Mouse (Mus musculus) right cerebral cortex, postnatal 25 days (tissue): ENCODE results near the gene Mnx1.
"Not testable (repeated sequence)": the region's sequence is repeated elsewhere in the genome, so short reads cannot be mapped to it uniquely, and the experiment has no call there.

ENCODE experiments used
- DNase-seq: peaks from one replicate; pipeline ENCODE4 v3.0.0; 2022

Mnx1 gene

DNA sequence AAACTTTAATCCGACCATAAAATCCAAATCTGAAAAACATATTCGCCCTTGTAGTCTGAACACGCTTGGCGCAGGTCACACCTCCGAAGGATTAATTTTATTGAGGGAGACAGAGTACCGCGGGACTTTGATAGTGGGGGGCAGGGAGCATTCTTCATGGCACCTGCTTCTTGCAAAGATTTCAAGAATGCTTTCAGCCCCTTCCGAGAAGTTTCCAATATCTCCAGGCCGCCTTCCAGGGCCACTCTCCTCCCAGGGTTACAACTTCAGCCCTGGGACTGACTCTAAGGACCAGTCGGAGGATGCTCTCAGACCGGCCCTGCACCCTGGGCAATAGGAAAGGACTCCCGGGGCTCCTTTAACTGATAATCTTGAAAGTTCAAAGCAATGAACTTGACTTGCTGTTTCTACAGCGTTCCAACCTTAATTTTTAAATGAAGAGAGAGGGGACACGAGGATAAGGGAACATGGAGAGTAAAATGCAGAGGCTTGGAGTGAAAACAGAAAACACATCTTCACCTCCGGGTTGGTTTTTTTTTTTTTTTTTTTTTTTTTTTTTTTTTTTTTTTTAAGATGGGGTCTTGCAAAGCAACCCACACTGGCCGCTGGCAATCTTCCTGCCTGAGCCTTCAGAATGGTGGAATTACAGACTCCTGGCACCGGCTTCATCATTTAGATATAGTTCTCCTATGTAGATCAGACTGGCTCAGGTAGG is 9.8 kb downstream of the Mnx1 start:
- no peak for DNase-seq

DNA sequence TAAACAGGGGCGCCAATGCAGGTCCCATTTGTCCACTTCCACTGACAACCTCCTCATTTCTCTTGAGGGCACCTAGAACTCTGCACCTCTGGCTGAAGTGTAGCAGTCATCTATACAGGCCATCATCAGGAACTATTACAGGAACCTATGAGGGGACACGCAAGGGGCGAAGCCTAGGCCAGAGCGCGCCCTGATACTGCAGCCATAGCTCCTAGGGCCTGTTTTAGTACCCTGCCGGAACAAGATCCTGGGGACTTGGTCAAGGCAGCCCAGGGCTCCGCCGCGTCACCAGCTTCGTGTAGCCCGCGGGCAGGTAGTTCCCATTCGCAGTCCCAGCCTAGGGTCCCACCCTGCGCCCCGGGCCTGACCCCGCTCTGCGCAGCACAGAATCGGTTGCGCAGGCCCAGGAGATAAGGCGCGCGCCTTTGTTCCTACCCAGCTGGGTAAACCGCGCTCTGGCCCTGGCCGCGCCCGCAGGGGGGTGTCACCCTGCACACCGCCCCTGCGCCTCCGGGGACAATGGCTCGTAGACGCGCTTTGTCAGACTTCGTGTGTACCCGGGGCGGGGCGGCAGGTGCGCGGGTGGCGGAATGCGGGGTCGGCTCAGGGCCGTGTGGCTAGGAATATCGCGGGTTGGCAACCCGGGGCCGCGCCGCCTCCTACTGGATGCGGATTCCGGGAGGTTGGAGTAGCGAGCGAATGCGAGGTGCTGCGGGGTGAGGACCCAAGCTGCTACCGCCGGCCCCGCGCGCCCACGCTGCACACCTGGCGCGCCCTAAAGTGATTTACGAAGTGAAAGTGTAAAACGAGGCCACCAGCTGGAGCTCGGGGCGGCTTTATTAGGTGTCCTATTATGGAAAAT is 10.6 kb downstream of the Mnx1 start:
- no peak for DNase-seq

DNA sequence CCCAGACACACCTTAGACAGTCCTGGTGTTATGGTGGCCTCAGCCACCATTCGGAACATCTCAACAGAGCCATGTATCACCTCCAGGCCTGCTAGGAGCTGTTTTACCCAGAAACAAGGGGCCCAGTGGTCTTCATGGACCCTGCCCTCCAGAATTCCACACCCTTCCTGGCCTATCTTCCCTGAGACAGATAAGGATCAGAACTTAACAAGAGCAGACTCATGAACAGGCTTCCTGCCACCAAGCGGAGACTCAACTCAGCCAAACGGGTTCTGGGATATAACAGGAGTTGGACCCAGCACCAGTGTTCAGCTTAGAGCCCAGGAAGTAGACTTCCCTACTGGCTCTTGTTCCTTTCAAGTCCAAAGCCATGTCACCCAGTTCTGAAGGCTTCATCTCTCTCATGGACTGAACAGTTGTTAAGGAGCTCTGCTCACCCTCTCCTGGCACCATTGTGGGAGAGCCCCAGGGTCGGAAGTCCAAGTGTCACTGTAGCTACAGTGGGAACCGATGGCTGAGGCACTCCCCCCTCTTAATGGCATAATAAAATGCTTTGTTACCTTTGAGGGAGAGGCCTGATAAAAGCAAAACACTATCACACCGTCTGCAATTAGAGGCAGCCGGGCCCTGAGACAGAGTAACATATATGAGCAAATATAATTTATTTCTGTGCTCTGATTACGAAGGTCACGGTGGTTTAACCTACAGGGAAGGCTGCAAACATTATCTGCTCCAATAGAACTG is 15.2 kb downstream of the Mnx1 start:
- no peak for DNase-seq

DNA sequence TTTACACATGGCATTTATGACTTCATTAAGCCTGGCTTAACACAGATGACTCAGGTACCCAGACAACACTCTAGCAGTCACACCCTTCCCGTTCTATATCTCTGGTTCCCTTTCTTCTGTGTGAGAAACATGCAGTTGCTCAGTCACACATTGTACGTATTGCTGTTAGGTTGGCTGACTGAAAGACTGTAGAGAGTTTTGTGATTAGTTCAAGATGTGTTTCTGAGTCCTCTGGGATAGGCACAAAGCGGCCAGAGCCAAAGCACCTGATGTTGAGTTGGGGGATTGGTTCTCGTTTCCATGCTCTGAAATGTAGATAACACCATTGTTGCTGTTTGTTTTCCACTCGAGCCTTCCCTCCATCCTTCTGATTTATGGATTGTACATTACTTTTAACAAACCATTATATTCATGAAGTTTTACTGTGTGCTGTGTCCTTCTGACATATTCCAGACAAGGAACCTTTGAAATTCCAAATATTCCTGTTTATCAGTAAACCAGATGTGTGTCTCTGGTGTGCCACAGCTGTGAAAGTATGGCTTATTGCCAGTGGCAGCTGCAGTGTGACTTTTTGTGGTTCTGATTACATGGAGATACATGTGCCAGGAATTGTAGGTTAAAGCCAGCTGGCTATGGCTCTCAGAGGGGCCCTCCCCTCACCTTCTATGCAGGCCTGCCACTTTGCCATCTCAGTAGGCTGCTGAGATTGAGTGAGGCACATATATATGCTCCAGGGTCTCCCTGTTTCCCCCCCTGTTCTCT is 21.2 kb downstream of the Mnx1 start:
- no peak for DNase-seq

DNA sequence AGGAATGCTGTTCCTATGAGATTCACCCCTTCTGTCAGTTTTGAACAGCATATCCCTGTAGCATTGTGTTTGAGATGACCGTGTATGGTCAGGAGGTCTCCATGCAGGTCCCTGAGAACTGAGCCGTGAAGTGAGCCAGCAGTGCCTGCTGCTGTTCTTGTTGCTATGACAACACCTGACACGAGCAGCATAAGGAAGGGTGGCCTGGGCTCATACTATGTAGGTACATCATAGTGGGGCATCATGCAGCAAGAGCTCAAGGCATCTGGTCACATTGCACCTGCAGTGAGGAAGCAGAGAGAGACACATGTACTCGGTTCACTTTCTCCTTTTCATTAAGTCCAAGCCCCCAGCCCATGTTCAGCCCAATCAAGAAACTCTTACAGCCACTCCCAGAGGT is 25.9 kb downstream of the Mnx1 start:
- DNase-seq = no peak

DNA sequence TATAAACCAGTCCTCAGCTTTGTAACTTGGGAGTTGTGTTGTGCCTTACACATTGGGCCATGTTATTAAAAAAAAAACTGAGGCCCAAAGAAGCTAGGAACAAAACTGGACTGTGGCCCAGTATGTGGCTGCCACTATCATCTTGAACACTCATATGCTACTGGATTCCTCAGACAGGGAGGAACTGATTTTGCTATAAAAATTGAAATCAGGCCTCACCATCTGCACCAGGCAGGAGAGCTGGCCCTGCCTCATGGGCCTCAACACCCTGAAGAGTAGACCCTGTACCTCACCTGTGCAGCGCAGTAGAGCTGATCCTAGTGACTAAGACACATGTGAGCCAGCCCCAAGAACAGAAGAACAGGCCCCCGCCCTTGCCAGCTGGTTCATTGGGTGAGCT is 33.0 kb downstream of the Mnx1 start:
- no peak for DNase-seq

DNA sequence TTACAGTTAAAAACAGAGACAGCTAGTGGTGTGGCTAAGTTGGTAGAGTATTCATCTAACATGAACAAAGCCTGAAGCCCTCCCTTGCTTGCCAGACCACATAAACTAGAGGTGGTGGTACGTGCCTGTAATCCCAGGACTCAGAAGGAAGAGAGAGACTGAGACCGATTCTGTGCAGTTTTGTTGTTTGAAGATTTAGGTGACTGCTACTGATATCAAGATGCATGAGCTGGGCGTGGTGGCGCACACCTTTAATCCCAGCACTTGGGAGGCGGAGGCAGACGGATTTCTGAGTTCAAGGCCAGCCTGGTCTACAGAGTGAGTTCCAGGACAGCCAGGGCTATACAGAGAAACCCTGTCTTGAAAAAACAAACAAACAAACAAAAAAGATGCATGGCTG is 41.5 kb downstream of the Mnx1 start:
- not testable (repeated sequence) for DNase-seq

DNA sequence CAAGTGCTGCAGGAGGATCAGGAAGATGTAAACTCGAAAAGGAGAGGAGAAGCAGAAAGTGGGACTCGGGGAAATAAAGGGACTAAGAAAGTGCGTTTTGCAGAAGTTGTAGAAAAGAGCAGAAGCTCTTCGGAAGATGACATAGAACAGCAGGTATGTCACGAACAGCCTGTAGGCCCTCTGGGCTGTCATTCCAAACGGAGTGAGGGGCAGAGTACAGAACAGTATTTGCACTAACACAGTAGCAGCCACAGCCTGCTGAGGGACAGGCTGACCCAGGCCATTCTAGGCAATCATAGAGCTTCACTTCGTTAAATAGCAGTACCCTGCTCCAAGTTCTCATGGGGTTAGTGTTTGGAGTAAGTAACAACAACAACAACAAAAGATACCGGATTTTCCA is 42.8 kb downstream of the Mnx1 start:
- no peak for DNase-seq

DNA sequence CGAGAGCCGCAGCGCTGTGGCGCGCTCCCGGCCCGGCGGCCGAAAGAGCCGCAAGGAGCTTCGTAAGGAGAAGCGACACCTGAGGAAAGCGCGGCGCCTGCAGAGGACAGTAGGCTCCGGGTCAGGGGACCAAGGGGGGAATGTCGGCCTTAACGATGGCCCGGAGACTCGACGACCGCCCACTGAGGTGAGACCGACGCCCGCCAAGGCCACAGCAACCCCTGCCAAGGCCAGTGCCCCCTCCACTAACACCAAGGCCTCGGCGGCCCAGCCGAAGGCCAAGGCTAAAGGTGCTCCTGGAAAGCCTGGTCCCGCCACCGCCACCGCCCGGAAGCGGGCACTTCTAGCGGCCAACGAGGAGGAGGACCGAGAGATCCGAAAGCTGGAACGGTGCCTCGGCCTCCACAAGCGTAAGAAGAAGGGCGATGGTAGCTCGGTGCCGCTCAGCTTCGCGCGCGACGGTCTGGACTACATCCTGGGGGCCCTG is 43.4 kb downstream of the Mnx1 start:
- DNase-seq = no peak

DNA sequence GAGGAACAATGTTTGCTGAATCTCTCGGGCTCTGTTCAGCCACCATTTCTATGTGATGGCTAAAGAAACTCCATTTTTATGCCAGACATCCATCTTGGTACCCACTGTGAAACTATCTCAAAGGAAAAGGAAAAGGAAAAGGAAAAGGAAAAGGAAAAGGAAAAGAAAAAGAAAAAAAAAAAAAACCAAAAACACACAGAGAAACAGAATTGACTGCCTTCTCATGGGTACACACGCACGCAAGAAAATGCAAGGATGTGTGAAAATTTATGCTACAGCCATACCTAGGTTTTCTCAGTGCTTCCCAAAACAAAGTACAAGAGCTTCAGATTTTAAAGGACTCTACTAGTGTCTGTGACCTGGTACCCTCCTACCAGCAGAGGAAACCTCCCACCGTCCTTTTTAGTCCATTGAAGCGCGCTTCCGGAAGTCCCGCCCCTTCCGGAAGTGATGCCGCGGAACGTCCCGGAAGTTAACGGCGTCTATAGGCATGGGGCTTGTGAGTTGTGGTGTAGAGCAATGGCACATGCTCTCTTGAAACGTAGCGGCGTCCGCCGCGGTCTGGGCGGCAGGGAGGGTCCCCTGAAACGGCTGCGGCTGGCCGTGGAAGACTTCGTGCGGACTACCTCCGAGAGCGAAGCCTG is 43.9 kb downstream of the Mnx1 start, which contains the start of gene Nom1:
Gene Nom1, plus strand, starts transcription at position 437 of the 644 bp plus-strand sequence.
- peak; percentile 92 for DNase-seq

DNA sequence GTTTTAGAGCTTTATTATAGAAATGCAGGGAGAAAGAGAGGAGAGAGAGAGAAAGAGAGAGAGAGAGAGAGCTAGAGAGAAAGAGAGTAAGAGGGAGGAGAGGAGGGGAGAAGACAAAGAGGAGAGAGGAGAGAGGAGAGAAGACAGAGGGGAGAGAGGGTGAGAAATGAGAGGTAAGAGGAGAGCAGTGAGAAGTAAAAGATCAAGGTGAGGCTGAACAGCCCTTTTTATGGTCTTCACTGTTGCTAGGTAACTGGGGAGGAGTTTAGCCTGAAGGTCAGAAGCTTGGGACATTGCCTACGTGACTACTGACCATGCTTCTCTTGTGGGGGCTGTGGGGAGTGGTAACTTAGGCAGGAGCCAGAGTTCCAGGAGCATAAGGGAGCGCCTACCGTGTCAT is 54.9 kb downstream of the Mnx1 start:
- not testable (repeated sequence) for DNase-seq
